Mouse (Mus musculus): ENCODE data around the gene Psmc1.
A peak's percentile ranks its signal among the peaks of the same experiment; 100 is the strongest.

The Psmc1 gene

GRCm38 (mm10) chr12:100124913-100125798 lies 15.2 kb downstream of the Psmc1 start:
- DNase-seq (ENCODE audit: low read depth, low spot score) = no peak

- DNase-seq (ENCODE audit: low read depth, low spot score) = no peak
Measured at GRCm38 (mm10) chr12:100126968-100127865, 17.3 kb downstream of the Psmc1 start.

DNA sequence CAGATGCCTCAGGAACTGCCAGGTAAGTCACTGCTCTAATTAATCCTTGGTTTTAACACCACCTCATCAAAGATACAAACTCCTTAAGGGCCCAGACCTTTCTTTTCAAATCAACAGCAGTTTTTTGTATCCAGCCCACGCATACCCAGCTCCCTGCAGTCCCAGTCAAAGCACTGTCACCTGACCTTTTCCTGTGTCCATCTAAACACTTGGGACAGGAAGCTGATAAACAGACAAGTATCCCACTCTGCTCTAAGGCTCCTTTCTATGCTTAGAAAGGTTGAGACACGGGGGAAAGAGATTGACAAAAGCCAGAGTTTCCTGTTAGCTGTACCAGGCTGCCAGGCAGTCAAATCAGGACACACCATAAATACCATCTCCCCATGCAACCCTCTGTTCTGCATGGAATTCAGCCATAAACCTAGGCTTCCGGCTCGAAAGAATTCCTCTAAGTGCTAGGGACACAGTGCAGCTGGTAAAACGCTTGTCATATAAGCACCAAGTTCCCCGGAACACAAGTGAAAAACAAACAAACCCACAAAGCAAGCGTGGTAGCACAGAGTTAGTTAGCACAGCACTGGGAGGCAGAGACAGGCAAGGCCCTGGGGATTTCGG lies 18.0 kb downstream of the Psmc1 start:
- no peak for DNase-seq (ENCODE audit: low read depth, low spot score)

GRCm38 (mm10) chr12:100128522-100128921 lies 18.6 kb downstream of the Psmc1 start:
- DNase-seq (ENCODE audit: low read depth, low spot score) = no peak

GRCm38 (mm10) chr12:100128961-100129360 lies 19.0 kb downstream of the Psmc1 start:
- no peak for DNase-seq (ENCODE audit: low read depth, low spot score)

GRCm38 (mm10) chr12:100131167-100131566 lies 21.2 kb downstream of the Psmc1 start:
- no peak for DNase-seq (ENCODE audit: low read depth, low spot score)

DNA sequence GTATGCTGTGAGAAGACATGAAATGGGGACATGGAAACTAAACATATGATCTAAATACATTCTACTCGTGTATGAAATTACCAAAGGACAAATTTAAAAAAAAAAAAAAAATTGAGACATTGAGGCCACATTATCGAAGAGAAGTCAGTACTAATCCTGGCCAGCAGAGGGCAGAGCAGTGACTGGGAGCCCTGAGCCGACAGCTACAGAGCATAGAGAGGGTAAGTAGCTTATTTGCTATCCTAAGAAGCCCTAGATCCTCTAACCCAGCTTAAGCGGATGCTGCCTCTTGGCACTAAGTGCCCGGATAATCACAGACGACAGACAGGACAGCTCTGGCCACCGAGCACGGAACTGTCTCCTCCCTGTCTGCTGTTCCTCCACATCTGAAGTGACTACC lies 21.7 kb downstream of the Psmc1 start:
- DNase-seq (ENCODE audit: low read depth, low spot score) = peak; percentile 12

GRCm38 (mm10) chr12:100134395-100134936 lies 24.5 kb downstream of the Psmc1 start:
- DNase-seq (ENCODE audit: low read depth, low spot score) = no peak

DNA sequence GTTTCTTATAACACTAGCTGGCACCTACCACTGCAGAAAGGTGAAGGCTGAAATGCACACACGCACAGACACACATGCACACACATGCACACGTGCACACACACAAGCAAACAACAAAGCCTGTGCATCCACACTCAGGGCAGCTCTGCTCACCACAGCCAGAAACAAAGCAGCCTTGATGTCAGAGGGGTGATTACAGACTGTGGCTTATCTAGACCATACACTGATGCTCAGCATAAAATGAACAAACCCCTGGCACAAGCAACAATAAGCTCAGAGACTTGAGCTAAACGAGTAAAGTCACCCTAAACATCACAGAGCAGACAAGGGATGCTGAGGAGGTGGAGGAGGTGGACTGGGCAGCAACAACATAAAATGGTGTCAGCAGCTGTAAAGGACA lies 25.2 kb downstream of the Psmc1 start:
- DNase-seq (ENCODE audit: low read depth, low spot score) = no peak

DNA sequence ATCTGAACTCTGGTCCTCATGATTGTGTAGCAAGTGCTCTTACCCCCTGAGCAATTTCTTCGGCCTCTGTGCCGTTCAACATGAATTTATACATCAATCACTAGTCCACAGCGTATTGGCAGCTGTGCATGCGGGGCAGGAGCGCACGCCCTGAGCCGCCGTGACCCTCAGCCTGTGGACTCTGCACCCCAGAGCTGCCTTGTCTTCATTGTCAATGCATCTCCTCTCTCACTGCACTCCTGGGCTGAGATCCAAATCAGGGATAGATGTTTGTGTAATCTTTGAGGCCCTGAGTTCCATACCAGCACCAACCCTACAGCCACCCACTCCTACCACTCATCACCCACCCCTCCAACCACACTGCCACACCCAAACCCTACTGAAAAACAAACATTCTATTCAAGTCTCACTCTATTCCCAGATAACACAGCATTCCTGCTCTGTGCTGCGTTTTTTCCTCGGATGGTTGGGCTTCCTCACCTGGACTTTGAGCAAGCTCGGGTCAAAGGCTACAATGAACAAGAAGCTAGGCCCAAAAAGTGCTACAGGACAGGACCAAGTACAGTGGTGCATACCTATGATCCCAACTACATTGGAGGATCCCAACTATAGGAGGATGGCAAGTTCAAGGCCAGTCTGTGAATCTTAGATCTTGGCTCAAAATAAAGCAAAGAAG lies 33.0 kb downstream of the Psmc1 start:
- DNase-seq (ENCODE audit: low read depth, low spot score) = no peak

DNA sequence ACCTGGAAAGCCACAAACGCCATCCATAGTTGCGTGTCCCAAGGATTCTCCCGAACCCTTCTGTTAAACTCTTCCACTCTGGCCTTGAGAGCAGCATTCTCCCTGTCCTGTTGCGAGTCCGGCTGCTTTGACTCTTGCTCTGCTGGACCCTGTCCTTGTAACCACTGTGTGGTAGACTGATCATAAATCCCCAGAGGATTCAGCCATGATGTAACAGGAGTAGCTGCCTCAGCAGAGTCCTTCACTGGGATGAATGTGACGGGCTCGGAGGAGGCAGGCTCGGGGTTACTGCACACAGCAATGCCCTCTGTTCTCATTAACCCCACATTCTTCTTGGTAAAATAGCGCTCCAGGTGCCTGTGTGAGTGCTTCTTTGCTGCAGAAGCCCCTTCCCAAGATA lies 33.8 kb downstream of the Psmc1 start:
- DNase-seq (ENCODE audit: low read depth, low spot score) = no peak

- DNase-seq (ENCODE audit: low read depth, low spot score) = no peak
Measured at GRCm38 (mm10) chr12:100144269-100144668, 34.3 kb downstream of the Psmc1 start.

DNA sequence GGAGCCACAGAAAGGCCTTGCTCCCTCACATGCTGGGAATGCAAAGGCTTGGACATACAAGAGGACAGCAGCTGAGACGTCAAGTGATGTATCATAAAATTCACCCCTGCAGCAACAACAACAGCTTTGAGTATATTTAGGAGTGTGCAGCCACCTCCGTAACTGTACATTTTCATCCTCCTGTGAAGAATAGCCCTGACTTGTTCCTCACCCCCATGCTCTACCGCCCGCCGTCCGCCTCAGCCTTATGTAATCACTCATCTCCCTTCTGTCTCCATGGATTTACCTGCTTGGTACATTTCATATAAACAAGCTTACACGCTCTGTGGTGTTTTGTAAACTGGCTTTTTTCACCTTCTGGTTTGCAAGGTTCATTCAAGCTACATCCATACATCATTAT lies 42.5 kb downstream of the Psmc1 start:
- DNase-seq (ENCODE audit: low read depth, low spot score) = no peak

DNA sequence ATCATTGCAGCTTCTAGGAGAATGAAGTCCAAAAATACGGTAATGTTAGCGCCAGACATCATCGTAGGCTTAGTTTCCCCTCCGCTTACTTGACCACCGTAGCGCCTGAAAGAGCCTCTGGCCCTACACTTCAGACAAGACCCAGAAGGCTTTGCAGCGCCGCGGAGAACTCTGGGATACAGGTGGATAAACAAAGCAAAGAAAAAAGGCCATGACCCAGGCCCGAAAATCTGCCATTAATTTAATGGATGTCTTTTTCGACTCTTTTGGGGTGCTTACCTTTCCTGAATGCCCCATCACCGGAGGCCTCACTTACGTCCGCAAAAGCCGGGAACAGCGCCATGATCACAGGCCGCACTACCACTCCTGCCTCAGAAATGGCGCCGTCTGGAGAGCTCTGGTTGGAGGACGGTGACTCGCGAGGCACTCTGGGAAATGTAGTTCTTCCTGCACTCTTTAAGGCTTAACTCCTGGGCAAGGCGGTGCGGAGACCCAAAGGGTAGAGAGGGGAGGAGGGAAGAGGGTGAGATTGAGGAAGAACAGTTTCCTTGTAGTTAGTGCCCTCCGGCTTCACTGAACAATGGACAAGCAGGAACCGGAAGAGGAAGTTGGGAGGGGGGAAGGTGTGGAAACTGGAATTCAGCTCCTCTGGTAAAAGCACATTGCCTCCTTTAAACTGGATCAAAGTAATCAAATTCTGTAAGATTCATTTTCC lies 49.5 kb downstream of the Psmc1 start, which contains the start of gene Nrde2:
Nrde2 (minus strand) TSS at position 393 of the 715 bp plus-strand sequence.
- DNase-seq (ENCODE audit: low read depth, low spot score) = peak; percentile 87

GRCm38 (mm10) chr12:100164991-100165500 lies 55.1 kb downstream of the Psmc1 start:
- DNase-seq (ENCODE audit: low read depth, low spot score) = no peak

DNA sequence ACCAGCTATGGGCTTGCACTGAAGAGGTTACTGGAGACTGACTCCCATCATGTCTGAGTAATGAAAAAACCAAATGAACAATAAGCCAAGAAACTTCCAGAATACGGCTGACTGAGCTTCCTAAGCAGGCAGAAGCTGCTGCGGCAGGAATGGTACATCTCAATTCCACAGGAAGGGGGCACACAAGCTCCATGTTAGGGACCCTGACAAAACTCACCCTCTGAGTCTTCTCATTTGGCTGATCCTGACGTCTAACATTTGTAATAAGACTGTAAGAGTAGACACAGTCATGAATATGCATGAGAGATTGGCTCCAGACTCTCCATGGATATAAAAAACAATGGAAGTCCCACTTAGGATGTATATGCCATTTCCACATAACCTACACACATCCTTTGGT lies 56.2 kb downstream of the Psmc1 start:
- DNase-seq (ENCODE audit: low read depth, low spot score) = no peak

- no peak for DNase-seq (ENCODE audit: low read depth, low spot score)
Measured at GRCm38 (mm10) chr12:100166939-100167338, 57.0 kb downstream of the Psmc1 start.

- no peak for DNase-seq (ENCODE audit: low read depth, low spot score)
Measured at GRCm38 (mm10) chr12:100167502-100167901, 57.5 kb downstream of the Psmc1 start.

- DNase-seq (ENCODE audit: low read depth, low spot score) = no peak
Measured at GRCm38 (mm10) chr12:100167931-100168871, 58.2 kb downstream of the Psmc1 start.

All from brain, embryonic 18.5 days (tissue).